Comparison of ENCODE assay signal across 17 mouse cellular contexts in the genomic region with DNA sequence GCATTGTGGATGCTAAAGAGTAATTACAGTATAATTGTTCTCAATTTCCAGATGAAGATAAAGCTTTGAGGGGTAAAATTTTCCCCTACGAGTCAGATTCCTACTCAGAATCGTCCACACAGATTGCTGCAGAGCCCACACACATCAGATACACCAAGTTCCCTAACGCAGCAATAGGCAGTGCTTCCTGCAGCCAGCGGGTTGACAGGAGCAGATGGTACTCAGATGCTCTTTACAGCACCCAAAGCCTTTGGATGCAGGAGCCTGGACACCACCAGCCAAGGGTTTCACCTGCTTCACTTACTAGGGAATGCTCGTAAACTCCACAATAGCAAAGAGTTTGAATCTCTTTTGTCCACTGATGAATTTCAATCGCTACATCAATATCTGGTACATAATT. TPM values are rescaled to one million over a fixed set of nuclear protein-coding genes. Genes with fewer than 3 reads are reported as not detected.
"Had no signal": no experiment of that assay in that cellular context is flagged by ENCODE, and none has a peak within 500 bp of the region (broad histone marks: within the 10 kb centered on the region; RNA-seq: fewer than 3 reads in every experiment).

No protein-coding gene starts in this region.

- H3K27me3 ChIP-seq: limb, embryonic 15.5 days; neural tube, embryonic 12.5 days; stomach, embryonic 15.5 days had no signal

- DNase-seq: kidney, adult 9 months; kidney, postnatal 36 days; lung, embryonic 14.5 days; lung, postnatal 10 days; lung, postnatal 4 days; midbrain, embryonic 14.5 days; retina, postnatal 1 day; thymus, adult 2 months; thymus, postnatal 25 days had no signal

- H3K4me3 ChIP-seq: limb, embryonic 15.5 days; liver, embryonic 12.5 days; midbrain, embryonic 10.5 days; myocyte; neural tube, embryonic 12.5 days; stomach, embryonic 15.5 days had no signal

- H3K27ac ChIP-seq: kidney, postnatal 0 days; limb, embryonic 15.5 days; liver, embryonic 12.5 days; midbrain, embryonic 10.5 days; neural tube, embryonic 12.5 days; stomach, embryonic 15.5 days had no signal

- H3K4me1 ChIP-seq: limb, embryonic 15.5 days; liver, embryonic 12.5 days; midbrain, embryonic 10.5 days; neural tube, embryonic 12.5 days; stomach, embryonic 15.5 days had no signal

RNA-seq across cellular contexts. Expression of a gene that starts 18.5 kb away (rescaled TPM):
- polyA plus RNA-seq: liver, embryonic 12.5 days; liver, embryonic 16.5 days; lung, embryonic 14.5 days; midbrain, embryonic 14.5 days had no signal
